Mouse (Mus musculus) MEL (cell line): ENCODE measurements at regions not wholly inside any gene's neighbourhood (a gene's known extent, or its start where the extent isn't known, plus 50 kb on each side); places are given as distances from the start of the nearest gene placed in this dataset.

Experiments used
- DNase-seq: peaks from one replicate; pipeline ENCODE4 v3.0.0; 2011; ENCODE audit warnings: low read depth, low spot score
- H3K27ac ChIP-seq: 2 replicates; pipeline ENCODE4 v1.5.1; 2012; ENCODE audit warnings: low read depth, mild to moderate bottlenecking, control low read depth, low read length, moderate library complexity; ENCODE audit not compliant: control insufficient read depth
- H3K27me3 ChIP-seq, 2 experiments: fragments of 150-350 bp in 1 of 2; sonication (generic) in 1 of 2; 2 replicates each; pipeline ENCODE4 v1.6.1; 2012; ENCODE audit warnings: low read length in 2 of 2, mild to moderate bottlenecking in 2 of 2, improper control_type of control experiment in 1 of 2, moderate library complexity in 1 of 2; ENCODE audit not compliant: insufficient read depth in 2 of 2, control insufficient read depth in 1 of 2
- H3K36me3 ChIP-seq, 2 experiments: 2 replicates each; pipeline ENCODE4 v1.6.1; 2012 to 2014; ENCODE audit warnings: low read length in 2 of 2, improper control_type of control experiment in 1 of 2, inconsistent platforms in 1 of 2, mild to moderate bottlenecking in 1 of 2; ENCODE audit not compliant: insufficient read depth in 2 of 2, control insufficient read depth in 1 of 2
- H3K4me1 ChIP-seq, 2 experiments: fragments of 150-350 bp in 1 of 2; sonication (generic) in 1 of 2; 2 replicates each; pipeline ENCODE4 v1.6.1; 2012; ENCODE audit warnings: low read length in 2 of 2, improper control_type of control experiment in 1 of 2, mild to moderate bottlenecking in 1 of 2; ENCODE audit not compliant: insufficient read depth in 2 of 2, control insufficient read depth in 1 of 2
- H3K4me3 ChIP-seq, 2 experiments: fragments of 150-350 bp in 1 of 2; sonication (generic) in 1 of 2; 2 replicates each; pipeline ENCODE4 v1.5.1; 2012; ENCODE audit warnings: low read depth in 2 of 2, low read length in 2 of 2, mild to moderate bottlenecking in 2 of 2, moderate library complexity in 2 of 2, control low read depth in 1 of 2, improper control_type of control experiment in 1 of 2; ENCODE audit not compliant: control insufficient read depth in 1 of 2, insufficient read depth in 1 of 2
- H3K79me2 ChIP-seq: 2 replicates; pipeline ENCODE4 v1.6.1; 2012; ENCODE audit warnings: mild to moderate bottlenecking, low read length, moderate library complexity; ENCODE audit not compliant: control insufficient read depth, poor library complexity, insufficient read depth
- H3K9ac ChIP-seq: 2 replicates; pipeline ENCODE4 v1.6.1; 2012; ENCODE audit warnings: low read depth, mild to moderate bottlenecking, control low read depth, low read length, moderate library complexity; ENCODE audit not compliant: control insufficient read depth, poor library complexity, severe bottlenecking
- H3K9me3 ChIP-seq: fragments of 150-350 bp; sonication (generic); replicated peaks from 2 replicates; pipeline ENCODE4 v1.6.1; 2012; ENCODE audit warnings: mild to moderate bottlenecking, low read length, improper control_type of control experiment, moderate library complexity; ENCODE audit not compliant: insufficient read depth
- BHLHE40 ChIP-seq: IDR thresholded peaks from 2 replicates; pipeline ENCODE4 v1.6.1; 2012; ENCODE audit warnings: low read depth, mild to moderate bottlenecking, inconsistent platforms, low read length, improper control_type of control experiment, borderline replicate concordance
- CHD2 ChIP-seq: IDR thresholded peaks from 2 replicates; pipeline ENCODE4 v1.6.1; 2011; ENCODE audit warnings: low read length, improper control_type of control experiment
- CTCF ChIP-seq, 3 experiments: IDR thresholded peaks in 2 of 3; conservative IDR thresholded peaks in 1 of 3; 2 replicates each; pipeline ENCODE4 v1.5.1; 2011 to 2012; ENCODE audit warnings: low read length in 3 of 3, low read depth in 2 of 3, mild to moderate bottlenecking in 2 of 3, improper control_type of control experiment in 1 of 3, inconsistent platforms in 1 of 3, mixed read lengths in 1 of 3, moderate library complexity in 1 of 3; ENCODE audit not compliant: control insufficient read depth in 1 of 3, insufficient read depth in 1 of 3, poor library complexity in 1 of 3, severe bottlenecking in 1 of 3
- E2F4 ChIP-seq: IDR thresholded peaks from 2 replicates; pipeline ENCODE4 v1.6.1; 2011; ENCODE audit warnings: low read depth, low read length, improper control_type of control experiment, borderline replicate concordance
- GABPA ChIP-seq: IDR thresholded peaks from 2 replicates; pipeline ENCODE4 v1.6.1; 2012; ENCODE audit warnings: low read depth, mild to moderate bottlenecking, inconsistent platforms, low read length, improper control_type of control experiment, moderate library complexity
- MAFK ChIP-seq: IDR thresholded peaks from 2 replicates; pipeline ENCODE4 v1.6.1; 2011; ENCODE audit warnings: low read depth, mild to moderate bottlenecking, low read length, improper control_type of control experiment, borderline replicate concordance
- MYB ChIP-seq: IDR thresholded peaks from 2 replicates; pipeline ENCODE4 v1.6.1; 2011; ENCODE audit warnings: mild to moderate bottlenecking, low read depth, low read length, improper control_type of control experiment
- MYC ChIP-seq: IDR thresholded peaks from 2 replicates; pipeline ENCODE4 v1.6.1; 2011; ENCODE audit warnings: low read depth, mild to moderate bottlenecking, low read length, improper control_type of control experiment, moderate library complexity
- NELFE ChIP-seq: IDR thresholded peaks from 2 replicates; pipeline ENCODE4 v1.6.1; 2011; ENCODE audit warnings: low read depth, low read length, improper control_type of control experiment
- POLR2AphosphoS2 ChIP-seq: IDR thresholded peaks from 2 replicates; pipeline ENCODE4 v1.6.1; 2011; ENCODE audit warnings: low read length, improper control_type of control experiment
- RAD21 ChIP-seq: IDR thresholded peaks from 2 replicates; pipeline ENCODE4 v1.6.1; 2011; ENCODE audit warnings: mild to moderate bottlenecking, low read depth, low read length, improper control_type of control experiment
- RCOR1 ChIP-seq: IDR thresholded peaks from 2 replicates; pipeline ENCODE4 v1.6.1; 2012; ENCODE audit warnings: low read depth, mild to moderate bottlenecking, inconsistent platforms, low read length, improper control_type of control experiment
- SIN3A ChIP-seq: IDR thresholded peaks from 2 replicates; pipeline ENCODE4 v1.6.1; 2012; ENCODE audit warnings: low read length, improper control_type of control experiment, inconsistent platforms
- SMC3 ChIP-seq: IDR thresholded peaks from 2 replicates; pipeline ENCODE4 v1.6.1; 2011; ENCODE audit warnings: low read depth, low read length, improper control_type of control experiment
- UBTF ChIP-seq: IDR thresholded peaks from 2 replicates; pipeline ENCODE4 v1.6.1; 2012; ENCODE audit warnings: low read depth, mild to moderate bottlenecking, inconsistent platforms, low read length, improper control_type of control experiment, moderate library complexity, borderline replicate concordance; ENCODE audit not compliant: insufficient read depth
- USF1 ChIP-seq: IDR thresholded peaks from 2 replicates; pipeline ENCODE4 v1.6.1; 2014; ENCODE audit warnings: low read depth, mild to moderate bottlenecking, inconsistent platforms, low read length, improper control_type of control experiment, moderate library complexity
- USF2 ChIP-seq, 2 experiments: IDR thresholded peaks; 2 replicates each; pipeline ENCODE4 v1.6.1; 2011 to 2012; ENCODE audit warnings: improper control_type of control experiment in 2 of 2, low read length in 2 of 2, borderline replicate concordance in 1 of 2, inconsistent platforms in 1 of 2, low read depth in 1 of 2, mild to moderate bottlenecking in 1 of 2; ENCODE audit not compliant: insufficient read depth in 1 of 2
- ZMIZ1 ChIP-seq: IDR thresholded peaks from 2 replicates; pipeline ENCODE4 v1.6.1; 2012; ENCODE audit warnings: low read depth, mild to moderate bottlenecking, inconsistent platforms, low read length, improper control_type of control experiment, moderate library complexity

DNA sequence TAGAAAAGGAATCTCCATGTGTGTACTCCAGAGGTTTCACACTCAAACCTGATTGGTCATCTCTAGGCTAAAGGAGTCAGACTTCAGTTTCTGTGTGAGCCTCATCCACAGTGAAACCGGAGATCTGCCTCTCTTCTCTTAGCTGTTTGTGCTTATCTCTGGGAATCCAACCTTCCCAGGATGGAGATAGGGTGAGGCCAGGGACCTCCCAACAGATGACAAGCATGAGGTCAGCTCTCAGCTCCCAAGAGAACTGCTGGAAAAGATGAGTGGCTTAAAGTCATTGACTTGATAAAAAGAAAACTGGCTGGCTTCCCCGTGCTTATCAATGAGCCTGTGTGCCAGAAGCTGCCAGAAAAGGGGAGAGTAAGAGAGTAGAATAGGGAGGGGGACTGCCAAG, 224.3 kb upstream of the Bmp2 start:
- H3K4me3 ChIP-seq = no peak overlapping the region

DNA sequence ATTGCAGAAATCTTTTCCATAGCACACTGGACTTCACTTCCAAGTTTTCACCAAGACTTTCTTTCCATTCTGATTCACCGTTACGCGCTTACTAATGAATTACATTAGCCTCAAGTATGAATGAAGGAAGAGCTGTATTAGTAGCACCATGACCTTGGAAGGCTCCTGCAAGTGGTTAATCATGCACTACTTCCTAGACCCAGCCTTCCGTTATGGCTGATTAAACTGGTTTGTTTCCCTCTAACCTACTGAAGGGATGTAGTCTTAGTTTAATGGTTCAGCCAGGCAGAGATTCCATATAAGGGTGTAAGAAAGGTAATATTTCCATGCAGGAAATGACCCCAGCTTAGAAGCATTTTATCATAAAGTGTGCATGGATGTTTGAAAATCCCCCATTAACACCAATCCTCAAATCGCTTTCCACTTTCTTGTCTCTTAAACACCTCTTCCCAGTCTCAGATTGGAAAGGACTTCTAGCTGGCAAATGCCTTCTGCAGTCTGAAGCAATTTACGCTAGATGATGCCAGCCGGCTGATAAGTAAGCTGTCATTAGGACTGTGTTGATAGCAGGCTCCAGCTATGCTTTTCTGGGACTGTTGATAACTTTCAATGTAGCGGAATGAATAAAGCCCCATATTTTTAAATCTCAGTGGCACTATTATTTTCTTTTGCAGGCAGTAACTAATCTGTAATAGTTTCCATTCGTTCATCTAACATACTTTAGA, 215.6 kb upstream of the Bmp2 start:
- no peaks in the 10 kb centered on the region for H3K9me3 ChIP-seq
- no peak overlapping the region for H3K4me3 ChIP-seq
- H3K36me3 ChIP-seq = no peaks in the 10 kb centered on the region
- no peaks in the 10 kb centered on the region for H3K4me1 ChIP-seq
- no peak overlapping the region for H3K9ac ChIP-seq
- H3K79me2 ChIP-seq = no peaks in the 10 kb centered on the region
- DNase-seq = no peak
- H3K27me3 ChIP-seq = no peaks in the 10 kb centered on the region
- no peak overlapping the region for H3K27ac ChIP-seq
- no peak for TF ChIP-seq RCOR1
- TF ChIP-seq BHLHE40 = no peak
- no peak for TF ChIP-seq USF1
- TF ChIP-seq GABPA = no peak
- TF ChIP-seq MYB = no peak
- no peak for TF ChIP-seq MYC
- TF ChIP-seq ZMIZ1 = no peak
- no peak for TF ChIP-seq UBTF
- TF ChIP-seq CTCF (IDR thresholded peaks at IDR 0.05 in 2 of 3, conservative IDR thresholded peaks at IDR 0.05 in 1 of 3; ENCODE audit: control insufficient read depth in 1 of 3, insufficient read depth in 1 of 3, low read depth in 2 of 3, low read length in 3 of 3, poor library complexity in 1 of 3, severe bottlenecking in 1 of 3) = no peak
- no peak for TF ChIP-seq RAD21
- TF ChIP-seq USF2 (IDR thresholded peaks at IDR 0.05; ENCODE audit: borderline replicate concordance in 1 of 2, insufficient read depth in 1 of 2, low read depth in 1 of 2, low read length in 2 of 2) = no peak
- no peak for TF ChIP-seq CHD2
- TF ChIP-seq NELFE = no peak

More for the DNA sequence above, 224.3 kb upstream of the Bmp2 start:
- Histone ChIP-seq H3K36me3 (no peaks in the 10 kb centered on the region), H3K79me2 (no peaks in the 10 kb centered on the region), H3K27me3 (no peaks in the 10 kb centered on the region), H3K27ac (no peak overlapping the region), H3K9me3 (no peaks in the 10 kb centered on the region), H3K9ac (no peak overlapping the region), H3K4me1 (no peaks in the 10 kb centered on the region)
- DNase-seq = no peak
- TF ChIP-seq CHD2 = no peak
- no peak for TF ChIP-seq SMC3
- no peak for TF ChIP-seq MAFK
- TF ChIP-seq ZMIZ1 = no peak
- TF ChIP-seq E2F4 = no peak
- no peak for TF ChIP-seq POLR2AphosphoS2
- TF ChIP-seq SIN3A = no peak
